Mouse (Mus musculus) embryonic facial prominence, embryonic 10.5 days (tissue): Measurements from ENCODE around the gene Ctse. TPM values are rescaled to one million over a fixed set of nuclear protein-coding genes. Genes with fewer than 3 reads are reported as not detected.

Experiments used
- DNase-seq: peaks from one replicate; pipeline ENCODE4 v3.0.0-alpha.2; 2017; ENCODE audit warnings: low spot score
- H3K27ac ChIP-seq: fragments of 300-500 bp; sonication (generic); replicated peaks from 2 replicates; pipeline ENCODE4 v1.5.1; 2016; ENCODE audit warnings: mild to moderate bottlenecking
- H3K27me3 ChIP-seq: fragments of 300-500 bp; sonication (generic); replicated peaks from 2 replicates; pipeline ENCODE4 v1.6.1; 2016; ENCODE audit warnings: low read depth, mild to moderate bottlenecking; ENCODE audit not compliant: poor library complexity, severe bottlenecking
- H3K36me3 ChIP-seq: fragments of 300-500 bp; sonication (generic); replicated peaks from 2 replicates; pipeline ENCODE4 v1.6.1; 2016; ENCODE audit warnings: mild to moderate bottlenecking, moderate library complexity
- H3K4me1 ChIP-seq: fragments of 300-500 bp; sonication (generic); 2 replicates; pipeline ENCODE4 v1.6.1; 2016
- H3K4me3 ChIP-seq: fragments of 300-500 bp; sonication (generic); 2 replicates; pipeline ENCODE4 v1.5.1; 2016; ENCODE audit warnings: mild to moderate bottlenecking, moderate library complexity
- H3K9me3 ChIP-seq: fragments of 300-500 bp; sonication (generic); 2 replicates; pipeline ENCODE4 v1.6.1; 2016; ENCODE audit warnings: mild to moderate bottlenecking
- WGBS: fragments of 180-500 bp; shearing (Covaris S2); methylation state at CpG from one replicate; pipeline ENCODE4 v1.1.7; 2016; 5-methylcytosine and 5-hydroxymethylcytosine counted together
- polyA plus RNA-seq: library from polyadenylated mRNA; unstranded; fragments of >200 nt; fragmentation: Nextera tagmentation; extraction: Ambion mirVana; gene quantifications from 2 replicates; pipeline ENCODE4 v1.2.1, GENCODE M21; 2016

Ctse gene
- polyA plus RNA-seq, 1 experiment from 2014 or later = not detected

DNA sequence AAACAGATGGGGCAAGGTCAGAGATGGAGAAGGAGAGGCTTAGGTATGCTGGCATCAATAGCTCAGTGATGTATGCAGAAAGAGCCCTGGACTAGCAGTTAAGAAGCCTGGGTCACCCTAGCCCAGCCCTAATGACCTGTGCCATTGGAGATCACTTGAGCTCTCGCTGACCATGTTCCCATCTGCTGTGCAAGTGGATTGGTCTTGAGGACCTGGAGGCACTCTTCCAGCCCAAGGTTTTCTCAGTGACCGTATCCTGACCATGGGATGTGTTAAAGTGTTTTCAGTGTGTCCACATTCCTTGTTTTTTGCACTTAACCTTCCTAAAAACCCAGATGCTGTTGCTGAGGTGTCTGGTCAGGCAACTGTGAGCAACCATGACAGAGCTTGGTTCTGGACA lies 22.2 kb downstream of the Ctse start:
- Histone ChIP-seq H3K9me3 (no peaks in the 10 kb centered on the region), H3K4me3 (no peak overlapping the region), H3K4me1 (peaks cover 9% of the 10 kb centered on the region), H3K27me3 (no peaks in the 10 kb centered on the region), H3K27ac (no peak overlapping the region), H3K36me3 (no peaks in the 10 kb centered on the region)
- DNase-seq = no peak
- 78% methylated on average over 2 of the region's 2 CpGs for WGBS

DNA sequence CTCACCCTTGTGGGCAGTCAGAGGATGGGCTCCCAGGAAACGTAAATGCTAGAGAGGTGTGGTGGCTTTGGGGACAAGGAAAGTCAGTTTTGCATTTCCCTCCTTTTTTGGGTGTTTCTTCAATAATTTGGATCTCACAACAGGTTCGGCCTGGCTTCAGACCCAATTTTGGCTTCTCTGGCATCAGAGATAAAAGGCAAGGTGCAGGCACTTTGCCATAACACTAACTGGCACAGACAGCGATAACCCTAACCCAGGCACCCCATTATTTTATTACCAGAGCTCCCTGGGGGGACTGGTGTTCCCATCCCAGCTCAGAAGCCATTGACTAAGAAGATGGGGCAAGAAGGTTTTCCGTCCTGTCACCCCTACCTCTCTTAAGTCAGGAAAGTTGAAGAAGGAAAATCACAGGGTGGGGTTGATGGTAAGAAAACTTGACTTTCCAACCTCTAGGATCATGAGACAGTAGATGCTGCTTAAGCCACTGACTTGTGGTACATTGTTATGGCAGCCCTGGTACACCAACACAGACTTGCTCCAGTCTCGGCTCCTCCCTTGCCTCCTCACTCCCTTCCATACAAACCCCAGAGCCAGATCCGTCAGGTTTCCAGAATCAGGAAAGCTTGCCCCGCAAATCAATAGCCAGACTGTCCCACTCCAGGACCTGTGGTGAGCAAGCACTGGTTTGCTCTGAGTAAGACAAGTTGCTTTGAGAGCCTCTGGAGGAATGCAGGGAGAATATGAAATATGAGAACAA lies 22.8 kb downstream of the Ctse start:
- Histone ChIP-seq H3K9me3 (no peaks in the 10 kb centered on the region), H3K27me3 (no peaks in the 10 kb centered on the region), H3K27ac (no peak overlapping the region), H3K4me1 (peaks cover 9% of the 10 kb centered on the region), H3K36me3 (no peaks in the 10 kb centered on the region), H3K4me3 (no peak overlapping the region)
- no peak for DNase-seq
- 78% methylated on average over 7 of the region's 7 CpGs for WGBS

DNA sequence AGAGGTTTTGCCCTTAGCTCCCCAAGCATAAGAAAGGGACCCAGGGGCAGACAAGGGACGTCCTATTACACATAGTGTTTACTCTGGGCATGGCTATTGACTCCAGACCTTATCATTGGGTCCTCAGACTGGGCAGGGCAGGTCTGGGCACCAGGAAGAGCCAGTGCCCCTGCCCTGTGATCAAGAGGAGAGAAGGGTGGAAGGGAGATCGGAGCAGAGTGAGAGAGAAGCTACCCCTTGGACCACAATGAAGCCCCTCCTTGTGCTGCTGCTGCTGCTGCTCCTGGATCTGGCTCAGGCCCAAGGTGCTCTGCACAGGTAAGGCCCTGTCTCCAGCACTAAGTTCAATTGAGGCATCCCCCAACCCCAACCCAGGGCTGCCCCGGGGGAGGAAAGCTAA lies 23.6 kb downstream of the Ctse start:
- Histone ChIP-seq H3K4me1 (peaks cover 9% of the 10 kb centered on the region), H3K9me3 (no peaks in the 10 kb centered on the region), H3K4me3 (no peak overlapping the region), H3K27me3 (no peaks in the 10 kb centered on the region), H3K27ac (no peak overlapping the region), H3K36me3 (no peaks in the 10 kb centered on the region)
- 69% methylated on average over 3 of the region's 3 CpGs for WGBS
- no peak for DNase-seq

- H3K9me3 ChIP-seq = no peaks in the 10 kb centered on the region
- WGBS = 85% methylated on average over 9 of the region's 9 CpGs
- no peaks in the 10 kb centered on the region for H3K4me1 ChIP-seq
- DNase-seq = no peak
- no peaks in the 10 kb centered on the region for H3K36me3 ChIP-seq
- H3K4me3 ChIP-seq = no peak overlapping the region
- H3K27me3 ChIP-seq = no peaks in the 10 kb centered on the region
- no peak overlapping the region for H3K27ac ChIP-seq
Observed at GRCm38 (mm10) chr1:131663286-131663995, 25.3 kb downstream of the Ctse start.

DNA sequence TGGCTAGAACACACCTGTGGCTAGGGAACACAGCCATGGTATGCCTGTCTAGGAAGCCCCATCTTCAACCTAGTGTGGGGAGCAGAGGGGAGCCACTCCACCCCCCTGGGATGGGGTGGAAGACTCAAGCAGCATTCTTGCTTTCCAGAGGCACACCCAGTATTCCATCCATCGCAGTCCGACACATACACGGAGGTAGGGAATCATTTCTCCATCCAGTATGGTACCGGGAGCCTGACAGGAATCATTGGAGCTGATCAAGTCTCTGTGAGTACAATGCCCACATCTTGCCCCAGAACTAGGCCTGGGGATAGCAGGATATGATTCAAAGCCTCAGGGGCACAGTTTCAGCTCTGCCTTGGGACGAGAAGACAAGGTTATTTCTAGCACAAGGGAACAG lies 26.0 kb downstream of the Ctse start:
- Histone ChIP-seq H3K27me3 (no peaks in the 10 kb centered on the region), H3K4me3 (no peak overlapping the region), H3K4me1 (no peaks in the 10 kb centered on the region), H3K36me3 (no peaks in the 10 kb centered on the region), H3K9me3 (no peaks in the 10 kb centered on the region), H3K27ac (no peak overlapping the region)
- WGBS = 85% methylated on average over 5 of the region's 5 CpGs
- DNase-seq = no peak

GRCm38 (mm10) chr1:131665886-131666285 lies 27.8 kb downstream of the Ctse start:
- 91% methylated on average over 1 of the region's 1 CpGs for WGBS
- Histone ChIP-seq H3K27ac (no peak overlapping the region), H3K27me3 (no peaks in the 10 kb centered on the region), H3K9me3 (no peaks in the 10 kb centered on the region), H3K4me3 (no peak overlapping the region), H3K4me1 (no peaks in the 10 kb centered on the region), H3K36me3 (no peaks in the 10 kb centered on the region)
- DNase-seq = no peak

- Histone ChIP-seq H3K36me3 (no peaks in the 10 kb centered on the region), H3K9me3 (no peaks in the 10 kb centered on the region), H3K4me3 (no peak overlapping the region), H3K27me3 (no peaks in the 10 kb centered on the region), H3K27ac (no peak overlapping the region), H3K4me1 (no peaks in the 10 kb centered on the region)
- no peak for DNase-seq
- WGBS = 89% methylated on average over 8 of the region's 8 CpGs
Observed at GRCm38 (mm10) chr1:131671113-131671512, 33.0 kb downstream of the Ctse start.

DNA sequence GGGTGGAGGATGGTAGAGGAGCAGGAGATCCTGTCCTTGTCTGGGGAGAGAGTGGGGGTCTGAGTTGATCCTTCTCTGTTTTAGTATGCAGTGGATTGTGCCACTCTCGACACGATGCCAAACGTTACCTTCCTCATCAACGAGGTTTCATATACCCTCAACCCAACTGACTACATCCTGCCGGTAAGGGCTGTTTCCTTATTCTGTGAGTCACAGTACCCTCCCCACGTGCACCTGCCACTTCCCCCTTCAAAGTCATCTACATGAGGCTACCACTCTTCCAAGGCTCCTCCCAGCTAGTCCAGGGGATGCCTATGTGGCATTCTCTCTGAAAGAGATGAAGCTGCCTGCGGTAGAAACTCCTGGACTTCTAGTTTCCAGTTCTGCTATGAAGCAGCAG lies 34.3 kb downstream of the Ctse start:
- Histone ChIP-seq H3K4me3 (no peak overlapping the region), H3K27me3 (no peaks in the 10 kb centered on the region), H3K4me1 (no peaks in the 10 kb centered on the region), H3K9me3 (no peaks in the 10 kb centered on the region), H3K36me3 (no peaks in the 10 kb centered on the region), H3K27ac (no peak overlapping the region)
- 84% methylated on average over 7 of the region's 7 CpGs for WGBS
- DNase-seq = no peak

DNA sequence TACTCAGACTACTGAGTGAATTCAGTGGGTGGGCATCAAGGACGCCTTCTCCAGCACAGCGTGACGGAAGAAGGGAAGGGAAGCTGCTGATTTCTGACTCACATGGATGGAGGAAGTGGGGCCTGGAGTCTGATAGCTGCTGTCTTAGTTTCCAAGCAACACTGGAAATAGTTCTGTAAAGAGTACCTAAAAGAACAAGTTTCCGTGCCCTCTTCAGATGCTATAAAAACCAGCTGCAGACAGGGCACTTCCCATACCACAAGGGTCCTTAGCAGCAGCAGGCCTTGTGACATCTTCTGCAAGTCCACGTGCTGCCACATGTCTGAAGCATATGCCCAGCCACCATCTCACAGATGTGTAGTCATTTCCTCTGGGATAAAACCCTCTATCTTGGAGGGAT lies 41.5 kb downstream of the Ctse start:
- no peak for DNase-seq

DNA sequence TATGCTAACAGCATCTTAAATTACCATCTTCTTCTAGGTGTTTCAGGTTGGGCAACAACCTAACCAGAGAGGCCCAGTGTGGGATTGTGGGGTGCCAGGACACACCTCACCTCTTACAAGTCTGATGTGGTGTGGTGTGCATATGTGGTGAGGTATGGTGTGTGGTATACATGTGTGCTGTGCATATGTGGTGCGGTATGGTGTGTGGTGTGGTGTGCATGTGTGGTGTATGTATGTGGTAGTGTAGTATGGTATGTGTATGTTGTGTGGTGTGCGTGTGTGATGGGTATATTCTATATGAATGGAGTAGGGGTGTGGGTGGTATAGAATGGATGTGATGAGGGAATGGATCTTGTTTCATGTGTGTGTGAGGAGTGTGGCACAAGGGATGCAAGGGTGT lies 49.6 kb downstream of the Ctse start:
- DNase-seq = no peak
- Histone ChIP-seq H3K9me3 (no peaks in the 10 kb centered on the region), H3K4me1 (peaks cover 21% of the 10 kb centered on the region), H3K4me3 (no peak overlapping the region), H3K27me3 (no peaks in the 10 kb centered on the region), H3K27ac (no peak overlapping the region), H3K36me3 (no peaks in the 10 kb centered on the region)
- WGBS = 92% methylated on average over 2 of the region's 2 CpGs

More for the DNA sequence above, 41.5 kb downstream of the Ctse start:
- H3K27ac ChIP-seq = no peak overlapping the region
- H3K4me3 ChIP-seq = no peak overlapping the region
- no peaks in the 10 kb centered on the region for H3K27me3 ChIP-seq
- 86% methylated on average over 5 of the region's 5 CpGs for WGBS
- no peaks in the 10 kb centered on the region for H3K4me1 ChIP-seq
- no peaks in the 10 kb centered on the region for H3K9me3 ChIP-seq
- no peaks in the 10 kb centered on the region for H3K36me3 ChIP-seq

- H3K36me3 ChIP-seq = no peaks in the 10 kb centered on the region
- no peak for DNase-seq
- H3K27ac ChIP-seq = no peak within 1 kb of the TSS
- H3K9me3 ChIP-seq = no peaks in the 10 kb centered on the region
- no peaks in the 10 kb centered on the region for H3K27me3 ChIP-seq
- peaks cover 21% of the 10 kb centered on the region for H3K4me1 ChIP-seq
- no peak within 1 kb of the TSS for H3K4me3 ChIP-seq
- WGBS = 61% methylated on average over 8 of the region's 8 CpGs
Observed at GRCm38 (mm10) chr1:131688475-131688874, 50.4 kb downstream of the Ctse start, which contains the start of gene Rab7b. Gene Rab7b (plus strand): TSS chr1:131688695.

GRCm38 (mm10) chr1:131689016-131689415 lies 50.9 kb downstream of the Ctse start:
- no peak for DNase-seq
- WGBS = 72% methylated on average over 3 of the region's 3 CpGs
- no peak overlapping the region for H3K4me3 ChIP-seq
- no peak overlapping the region for H3K27ac ChIP-seq
- H3K4me1 ChIP-seq = peaks cover 21% of the 10 kb centered on the region
- no peaks in the 10 kb centered on the region for H3K9me3 ChIP-seq
- H3K27me3 ChIP-seq = no peaks in the 10 kb centered on the region
- H3K36me3 ChIP-seq = no peaks in the 10 kb centered on the region

DNA sequence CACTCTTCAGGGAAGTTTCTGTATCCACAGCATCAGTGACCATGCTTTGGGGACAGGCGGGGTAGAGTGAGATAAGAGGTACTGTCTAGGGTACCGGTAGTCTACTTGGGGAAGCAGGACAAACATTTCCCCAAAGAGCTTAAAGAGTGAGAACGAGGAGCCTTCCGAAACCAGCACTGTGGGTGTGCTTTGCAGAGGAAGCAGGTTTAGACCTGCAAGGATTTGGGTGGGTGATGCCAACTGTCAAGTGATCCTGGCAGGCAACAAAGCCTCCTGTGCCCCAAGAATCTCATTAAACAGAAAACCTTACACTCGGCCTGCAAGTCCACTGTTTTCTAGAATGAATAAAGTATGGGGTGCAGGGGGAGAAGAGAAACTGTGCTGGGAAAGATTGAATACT lies 51.8 kb downstream of the Ctse start:
- Histone ChIP-seq H3K9me3 (no peaks in the 10 kb centered on the region), H3K4me1 (peaks cover 21% of the 10 kb centered on the region), H3K4me3 (no peak overlapping the region), H3K36me3 (no peaks in the 10 kb centered on the region), H3K27me3 (no peaks in the 10 kb centered on the region), H3K27ac (no peak overlapping the region)
- 85% methylated on average over 5 of the region's 5 CpGs for WGBS
- no peak for DNase-seq
